Mouse (Mus musculus): Measurements from ENCODE around the gene Vgll4. TPM values are rescaled to one million over a fixed set of nuclear protein-coding genes. Genes with fewer than 3 reads are reported as not detected.

Gene Vgll4
- total and polyA plus RNA-seq, 3 experiments, result 34.6 to 73.7 (median 37.3) TPM

DNA sequence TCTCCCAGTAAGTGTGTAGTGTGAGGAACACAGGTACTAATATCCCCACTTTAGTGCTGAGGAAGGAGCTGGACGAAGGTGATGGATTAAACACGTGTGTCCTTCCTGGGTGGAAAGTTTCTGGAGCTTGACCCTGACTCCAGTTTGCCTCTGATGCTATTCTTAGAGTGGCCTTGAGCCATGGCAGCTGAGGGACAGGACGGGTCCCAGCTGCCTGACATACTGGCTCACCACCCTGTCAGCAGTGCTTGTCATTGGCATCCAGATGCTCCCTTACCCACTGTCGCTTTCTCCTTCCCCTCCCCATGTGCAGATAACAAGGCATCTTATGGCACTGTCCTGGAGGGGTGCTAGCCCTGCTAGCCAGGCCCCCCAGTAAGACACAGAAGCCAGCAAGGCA lies 130.9 kb downstream of the Vgll4 start:
- Histone ChIP-seq H3K27ac (ENCODE audit: insufficient read depth, low read depth) (no peak overlapping the region), H3K4me1 (ENCODE audit: control insufficient read depth in 1 of 2, insufficient read depth in 2 of 2) (peaks cover 26 to 74% of the 10 kb centered on the region in 2 experiments), H3K79me2 (replicated peaks; ENCODE audit: control insufficient read depth, extremely low read depth, insufficient read depth, poor library complexity, severe bottlenecking) (no peaks in the 10 kb centered on the region), H3K4me3 (replicated peaks in 1 of 3; ENCODE audit: low read depth in 2 of 3, low read length in 2 of 3, poor library complexity in 1 of 3) (no peak overlapping the region), H3K4me2 (ENCODE audit: insufficient read depth, low read depth, poor library complexity, severe bottlenecking) (no peak overlapping the region), H3K27me3 (replicated peaks) (no peaks in the 10 kb centered on the region), H3K9me3 (replicated peaks; ENCODE audit: low read length) (peaks cover 10% of the 10 kb centered on the region), H3K36me3 (replicated peaks in 1 of 2; ENCODE audit: control insufficient read depth in 1 of 2, insufficient read depth in 1 of 2, low read length in 1 of 2) (peaks cover 0 to 5% of the 10 kb centered on the region in 2 experiments), H3K9ac (ENCODE audit: insufficient read depth, low read depth) (no peak overlapping the region)
- DNase-seq (ENCODE audit: extremely low read depth), result no peak
- dilution Hi-C loops (cut with MboI; ENCODE audit: extremely low pct_ligation_motif_present, extremely low pct_unique_long_range_greater_than_20kb, low sequenced_read_pairs), result no loop called here
- in situ Hi-C loops (cut with MboI; ENCODE audit: low pct_ligation_motif_present, low pct_unique_long_range_greater_than_20kb, low sequenced_read_pairs), result no loop called here
- TF ChIP-seq CHD1 (IDR thresholded peaks at IDR 0.05; ENCODE audit: low read depth, low read length) (no peak), MAX (IDR thresholded peaks at IDR 0.05; ENCODE audit: low read length) (no peak), UBTF (IDR thresholded peaks at IDR 0.05; ENCODE audit: low read depth, low read length) (no peak)

DNA sequence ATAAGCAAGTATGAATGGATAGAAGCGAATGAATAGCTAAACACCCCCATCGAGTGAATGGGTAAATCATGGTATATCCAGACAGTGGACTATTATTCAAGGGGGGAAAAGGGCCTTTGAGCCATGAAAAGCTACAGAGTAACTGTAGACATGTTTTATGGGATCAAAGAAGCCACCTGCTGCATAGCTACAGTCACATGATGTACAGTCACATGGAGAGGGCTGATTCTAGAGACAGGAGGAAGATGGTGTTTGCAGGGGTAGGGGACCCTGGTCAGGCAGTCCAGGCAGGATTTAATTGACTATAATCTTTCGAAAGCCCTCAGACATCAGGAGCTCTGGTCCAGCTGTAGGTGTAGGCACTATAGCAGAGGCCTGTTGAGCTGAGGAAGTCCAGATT lies 133.4 kb downstream of the Vgll4 start:
- peaks cover 0 to 5% of the 10 kb centered on the region in 2 experiments for H3K36me3 ChIP-seq (replicated peaks in 1 of 2; ENCODE audit: control insufficient read depth in 1 of 2, insufficient read depth in 1 of 2, low read length in 1 of 2)
- H3K9ac ChIP-seq (ENCODE audit: insufficient read depth, low read depth), result no peak overlapping the region
- no peaks in the 10 kb centered on the region for H3K27me3 ChIP-seq (replicated peaks)
- dilution Hi-C loops (cut with MboI; ENCODE audit: extremely low pct_ligation_motif_present, extremely low pct_unique_long_range_greater_than_20kb, low sequenced_read_pairs), result no loop called here
- TF ChIP-seq MEF2A (IDR thresholded peaks at IDR 0.05; ENCODE audit: borderline replicate concordance, low read depth, low read length), result no peak
- TF ChIP-seq CTCF (conservative IDR thresholded peaks at IDR 0.05 in 1 of 2, IDR thresholded peaks at IDR 0.05 in 1 of 2; ENCODE audit: low read depth in 2 of 2, low read length in 2 of 2), result no peak
- no peak for TF ChIP-seq JUN (IDR thresholded peaks at IDR 0.05; ENCODE audit: insufficient read depth, low read depth, low read length)
- no peak for TF ChIP-seq ZC3H11A (IDR thresholded peaks at IDR 0.05; ENCODE audit: low read depth, low read length)
- no peak for TF ChIP-seq SIN3A (IDR thresholded peaks at IDR 0.05; ENCODE audit: low read length)
- TF ChIP-seq SMC3 (IDR thresholded peaks at IDR 0.05; ENCODE audit: low read depth, low read length), result no peak
- TF ChIP-seq NELFE (IDR thresholded peaks at IDR 0.05; ENCODE audit: low read depth, low read length), result no peak
- TF ChIP-seq KAT2A (IDR thresholded peaks at IDR 0.05; ENCODE audit: insufficient replicate concordance, low read length), result no peak
- no peak for TF ChIP-seq JUND (conservative IDR thresholded peaks at IDR 0.05; ENCODE audit: low read depth, low read length)
- no peak for TF ChIP-seq BHLHE40 (IDR thresholded peaks at IDR 0.05; ENCODE audit: low read depth, low read length)
- TF ChIP-seq CHD1 (IDR thresholded peaks at IDR 0.05; ENCODE audit: low read depth, low read length), result no peak
- no peak for TF ChIP-seq UBTF (IDR thresholded peaks at IDR 0.05; ENCODE audit: low read depth, low read length)
- no peaks in the 10 kb centered on the region for H3K79me2 ChIP-seq (replicated peaks; ENCODE audit: control insufficient read depth, extremely low read depth, insufficient read depth, poor library complexity, severe bottlenecking)
- H3K9me3 ChIP-seq (replicated peaks; ENCODE audit: low read length), result peaks cover 10% of the 10 kb centered on the region
- in situ Hi-C loops (cut with MboI; ENCODE audit: low pct_ligation_motif_present, low pct_unique_long_range_greater_than_20kb, low sequenced_read_pairs), result no loop called here
- no peak overlapping the region for H3K27ac ChIP-seq (ENCODE audit: insufficient read depth, low read depth)
- H3K4me3 ChIP-seq (replicated peaks in 1 of 3; ENCODE audit: low read depth in 2 of 3, low read length in 2 of 3, poor library complexity in 1 of 3), result no peak overlapping the region
- no peak overlapping the region for H3K4me2 ChIP-seq (ENCODE audit: insufficient read depth, low read depth, poor library complexity, severe bottlenecking)
- no peak for DNase-seq (ENCODE audit: extremely low read depth)
- peaks cover 14 to 71% of the 10 kb centered on the region in 2 experiments for H3K4me1 ChIP-seq (ENCODE audit: control insufficient read depth in 1 of 2, insufficient read depth in 2 of 2)

DNA sequence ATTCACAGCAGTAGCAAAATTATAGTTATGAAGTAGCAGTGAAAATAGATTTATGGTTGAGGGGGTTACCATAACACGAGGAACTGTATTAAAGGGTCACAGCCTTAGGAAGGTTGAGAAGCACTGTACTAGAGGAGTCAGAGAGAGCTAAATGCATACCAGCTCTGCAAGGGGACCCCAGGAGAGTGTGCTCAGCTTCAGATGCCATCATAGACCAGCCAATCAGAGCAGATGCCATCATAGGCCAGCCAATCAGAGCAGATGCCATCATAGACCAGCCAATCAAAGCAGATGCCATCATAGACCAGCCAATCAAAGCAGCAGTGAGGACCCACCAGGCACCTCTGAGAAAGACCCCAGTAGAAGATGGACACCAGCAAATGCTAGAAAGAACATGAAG lies 134.0 kb downstream of the Vgll4 start:
- in situ Hi-C loops (cut with MboI; ENCODE audit: low pct_ligation_motif_present, low pct_unique_long_range_greater_than_20kb, low sequenced_read_pairs), result no loop called here

More for the DNA sequence above, 134.0 kb downstream of the Vgll4 start:
- no peak overlapping the region for H3K4me3 ChIP-seq (replicated peaks in 1 of 3; ENCODE audit: low read depth in 2 of 3, low read length in 2 of 3, poor library complexity in 1 of 3)
- no peak for DNase-seq (ENCODE audit: extremely low read depth)
- no peaks in the 10 kb centered on the region for H3K27me3 ChIP-seq (replicated peaks)
- dilution Hi-C loops (cut with MboI; ENCODE audit: extremely low pct_ligation_motif_present, extremely low pct_unique_long_range_greater_than_20kb, low sequenced_read_pairs), result no loop called here
- TF ChIP-seq MEF2A (IDR thresholded peaks at IDR 0.05; ENCODE audit: borderline replicate concordance, low read depth, low read length), result no peak
- TF ChIP-seq USF2 (conservative IDR thresholded peaks at IDR 0.05; ENCODE audit: low read depth, low read length), result no peak
- no peak for TF ChIP-seq CHD1 (IDR thresholded peaks at IDR 0.05; ENCODE audit: low read depth, low read length)
- no peak for TF ChIP-seq NRF1 (IDR thresholded peaks at IDR 0.05; ENCODE audit: low read depth, low read length)
- no peak for TF ChIP-seq RCOR1 (conservative IDR thresholded peaks at IDR 0.05; ENCODE audit: low read depth, low read length)
- TF ChIP-seq MAZ (IDR thresholded peaks at IDR 0.05; ENCODE audit: low read depth, low read length), result no peak
- no peak for TF ChIP-seq JUN (IDR thresholded peaks at IDR 0.05; ENCODE audit: insufficient read depth, low read depth, low read length)
- TF ChIP-seq HCFC1 (IDR thresholded peaks at IDR 0.05; ENCODE audit: low read depth, low read length), result no peak
- TF ChIP-seq POLR2A (IDR thresholded peaks at IDR 0.05; ENCODE audit: low read depth, low read length), result no peak
- TF ChIP-seq ZMIZ1 (IDR thresholded peaks at IDR 0.05; ENCODE audit: low read depth, low read length), result no peak
- TF ChIP-seq CHD2 (IDR thresholded peaks at IDR 0.05; ENCODE audit: low read length), result no peak
- no peak for TF ChIP-seq BHLHE40 (IDR thresholded peaks at IDR 0.05; ENCODE audit: low read depth, low read length)
- H3K9ac ChIP-seq (ENCODE audit: insufficient read depth, low read depth), result no peak overlapping the region
- H3K36me3 ChIP-seq (replicated peaks in 1 of 2; ENCODE audit: control insufficient read depth in 1 of 2, insufficient read depth in 1 of 2, low read length in 1 of 2), result peaks cover 0 to 5% of the 10 kb centered on the region in 2 experiments
- H3K79me2 ChIP-seq (replicated peaks; ENCODE audit: control insufficient read depth, extremely low read depth, insufficient read depth, poor library complexity, severe bottlenecking), result no peaks in the 10 kb centered on the region
- peaks cover 13 to 70% of the 10 kb centered on the region in 2 experiments for H3K4me1 ChIP-seq (ENCODE audit: control insufficient read depth in 1 of 2, insufficient read depth in 2 of 2)
- H3K9me3 ChIP-seq (replicated peaks; ENCODE audit: low read length), result peaks cover 10% of the 10 kb centered on the region
- H3K4me2 ChIP-seq (ENCODE audit: insufficient read depth, low read depth, poor library complexity, severe bottlenecking), result no peak overlapping the region
- no peak overlapping the region for H3K27ac ChIP-seq (ENCODE audit: insufficient read depth, low read depth)

All from CH12.LX (cell line).